ENCODE assay signal across 8 mouse cellular contexts in genomic region chr7:80197371-80197770, GRCm38 (mm10). TPM values are rescaled to one million over a fixed set of nuclear protein-coding genes. Genes with fewer than 3 reads are reported as not detected.
DNase-seq lines count a peak whose midpoint lies in the region; ATAC-seq and TF ChIP-seq lines count a peak whose summit lies in the region.

No protein-coding gene starts in this region.

- peak overlapping the region; percentile 82 for H3K4me2 ChIP-seq in forebrain, embryonic 12.5 days
- peak overlapping the region; percentile 88 for H3K4me2 ChIP-seq in liver, embryonic 13.5 days
- H3K4me2 ChIP-seq in stomach, embryonic 16.5 days (ENCODE audit: low read depth, low read length): peak overlapping the region; percentile 73

- peak overlapping the region; percentile 91 for H3K27ac ChIP-seq in heart, embryonic 10.5 days
- H3K27ac ChIP-seq in forebrain, embryonic 12.5 days: peak overlapping the region; percentile 97
- H3K27ac ChIP-seq in liver, embryonic 13.5 days: peak overlapping the region; percentile 100
- H3K27ac ChIP-seq in stomach, embryonic 16.5 days (ENCODE audit: low read length): peak overlapping the region; percentile 97

- TF ChIP-seq CTCF in E14TG2a.4 (conservative IDR thresholded peaks at IDR 0.05; ENCODE audit: low read length): no peak

- H3K27me3 ChIP-seq in heart, embryonic 10.5 days (ENCODE audit: insufficient read depth, poor library complexity, severe bottlenecking): no peaks in the 10 kb centered on the region
- H3K27me3 ChIP-seq in E14TG2a.4 (ENCODE audit: insufficient read depth, low read length): no peaks in the 10 kb centered on the region
- no peaks in the 10 kb centered on the region for H3K27me3 ChIP-seq in forebrain, embryonic 12.5 days
- no peaks in the 10 kb centered on the region for H3K27me3 ChIP-seq in liver, embryonic 13.5 days
- no peaks in the 10 kb centered on the region for H3K27me3 ChIP-seq in stomach, embryonic 16.5 days (ENCODE audit: control insufficient read depth, insufficient read depth, low read length)

- H3K9me3 ChIP-seq in heart, embryonic 10.5 days: no peaks in the 10 kb centered on the region
- H3K9me3 ChIP-seq in E14TG2a.4 (ENCODE audit: low read length): no peaks in the 10 kb centered on the region
- H3K9me3 ChIP-seq in forebrain, embryonic 12.5 days: no peaks in the 10 kb centered on the region
- H3K9me3 ChIP-seq in liver, embryonic 13.5 days (replicated peaks): no peaks in the 10 kb centered on the region
- H3K9me3 ChIP-seq in stomach, embryonic 16.5 days (replicated peaks; ENCODE audit: control insufficient read depth, low read length): no peaks in the 10 kb centered on the region

- 35% methylated on average over 4 of the region's 4 CpGs for WGBS in heart, embryonic 10.5 days
- WGBS in forebrain, embryonic 12.5 days: 7% methylated on average over 4 of the region's 4 CpGs
- 17% methylated on average over 4 of the region's 4 CpGs for WGBS in liver, embryonic 13.5 days (ENCODE audit: insufficient replicate concordance)
- WGBS in stomach, embryonic 16.5 days: 17% methylated on average over 4 of the region's 4 CpGs

- H3K36me3 ChIP-seq in heart, embryonic 10.5 days: peaks cover 3% of the 10 kb centered on the region; the same call in 1 of the 2 replicates
- peaks cover 38% of the 10 kb centered on the region for H3K36me3 ChIP-seq in E14TG2a.4 (ENCODE audit: insufficient read depth, low read length)
- H3K36me3 ChIP-seq in forebrain, embryonic 12.5 days (replicated peaks): 0 out of 2 replicates have a peak, but pooled peaks cover 3% of the 10 kb centered on the region
- H3K36me3 ChIP-seq in liver, embryonic 13.5 days: peaks cover 25% of the 10 kb centered on the region
- H3K36me3 ChIP-seq in stomach, embryonic 16.5 days (ENCODE audit: control insufficient read depth, insufficient read depth, low read length): peaks cover 3% of the 10 kb centered on the region; the same call in 1 of the 2 replicates

- peak overlapping the region; percentile 80 for H3K4me3 ChIP-seq in heart, embryonic 10.5 days
- peak overlapping the region; percentile 94 for H3K4me3 ChIP-seq in E14TG2a.4 (replicated peaks; ENCODE audit: low read length)
- peak overlapping the region; percentile 70 for H3K4me3 ChIP-seq in forebrain, embryonic 12.5 days (replicated peaks)
- peak overlapping the region; percentile 95 for H3K4me3 ChIP-seq in liver, embryonic 13.5 days (replicated peaks)
- peak overlapping the region; percentile 71 for H3K4me3 ChIP-seq in stomach, embryonic 16.5 days (replicated peaks; ENCODE audit: low read length)

- DNase-seq in heart, embryonic 10.5 days (ENCODE audit: low spot score): no peak
- no peak for DNase-seq in heart, postnatal 4 days
- no peak for DNase-seq in liver, embryonic 13.5 days
- DNase-seq in gastrocnemius, adult 18-20 months (ENCODE audit: low spot score): no peak
- no peak for DNase-seq in urinary bladder, adult 18-20 months (ENCODE audit: low spot score in 2 of 2)

- H3K9ac ChIP-seq in forebrain, embryonic 12.5 days: peak overlapping the region; percentile 17; the same call in 1 of the 2 replicates
- peak overlapping the region; percentile 98 for H3K9ac ChIP-seq in liver, embryonic 13.5 days
- H3K9ac ChIP-seq in stomach, embryonic 16.5 days (ENCODE audit: low read length): peak overlapping the region; percentile 86

- H3K4me1 ChIP-seq in heart, embryonic 10.5 days: peaks cover 34% of the 10 kb centered on the region
- H3K4me1 ChIP-seq in E14TG2a.4 (replicated peaks; ENCODE audit: low read depth, low read length): peaks cover 86% of the 10 kb centered on the region
- H3K4me1 ChIP-seq in forebrain, embryonic 12.5 days: peaks cover 64% of the 10 kb centered on the region
- peaks cover 91% of the 10 kb centered on the region for H3K4me1 ChIP-seq in liver, embryonic 13.5 days (replicated peaks)
- peaks cover 41% of the 10 kb centered on the region for H3K4me1 ChIP-seq in stomach, embryonic 16.5 days (ENCODE audit: control insufficient read depth, insufficient read depth, low read length)

- ATAC-seq in forebrain, embryonic 12.5 days (ENCODE audit: low FRiP score): no peak
- no peak for ATAC-seq in liver, embryonic 13.5 days (ENCODE audit: low read depth)
- ATAC-seq in stomach, embryonic 16.5 days (ENCODE audit: insufficient read depth, low FRiP score): no peak

RNA-seq across cellular contexts. Expression of gene Sema4b, which starts 10.7 kb away (rescaled TPM):
- 7.8 and 8.9 TPM in 2 replicates for polyA plus RNA-seq in heart, embryonic 10.5 days (2016; fragmentation: Nextera tagmentation; extraction: Ambion mirVana)
- 10 to 100 TPM; 14.3 to 16.1 TPM for total RNA-seq in heart, postnatal 4 days (2021)
- 16.7 and 19.4 TPM in 2 replicates for polyA plus RNA-seq in forebrain, embryonic 12.5 days (2016; fragmentation: Nextera tagmentation; extraction: Ambion mirVana)
- 13.1 and 14.1 TPM in 2 replicates for polyA plus RNA-seq in liver, embryonic 13.5 days (2015; fragmentation: Nextera tagmentation; extraction: Ambion mirVana)
- polyA plus RNA-seq in stomach, embryonic 16.5 days (2015; fragmentation: Nextera tagmentation; extraction: Ambion mirVana): 19.7 and 23.7 TPM in 2 replicates
- 1 to 10 TPM; 1.2 to 1.7 TPM for total RNA-seq in gastrocnemius, adult 18-20 months (2021)

RNA-seq across cellular contexts. Expression of gene Cib1, which starts 35.2 kb away (rescaled TPM):
- 61.9 and 74.9 TPM in 2 replicates for polyA plus RNA-seq in heart, embryonic 10.5 days (2016; fragmentation: Nextera tagmentation; extraction: Ambion mirVana)
- 10 to 100 TPM; 26.2 to 27.7 TPM for total RNA-seq in heart, postnatal 4 days (2021)
- 34.7 and 41.6 TPM in 2 replicates for polyA plus RNA-seq in forebrain, embryonic 12.5 days (2016; fragmentation: Nextera tagmentation; extraction: Ambion mirVana)
- 91.0 and 102 TPM in 2 replicates for polyA plus RNA-seq in liver, embryonic 13.5 days (2015; fragmentation: Nextera tagmentation; extraction: Ambion mirVana)
- polyA plus RNA-seq in stomach, embryonic 16.5 days (2015; fragmentation: Nextera tagmentation; extraction: Ambion mirVana): 141 and 167 TPM in 2 replicates
- 1 to 10 TPM; 5.2 to 8.8 TPM for total RNA-seq in gastrocnemius, adult 18-20 months (2021)

RNA-seq across cellular contexts. Expression of gene Gdpgp1, which starts 35.3 kb away (rescaled TPM):
- 5.2 and 5.8 TPM in 2 replicates for polyA plus RNA-seq in heart, embryonic 10.5 days (2016; fragmentation: Nextera tagmentation; extraction: Ambion mirVana)
- total RNA-seq in heart, postnatal 4 days (2021): 1 to 10 TPM; 2.5 to 2.6 TPM
- polyA plus RNA-seq in forebrain, embryonic 12.5 days (2016; fragmentation: Nextera tagmentation; extraction: Ambion mirVana): 4.2 and 4.8 TPM in 2 replicates
- polyA plus RNA-seq in liver, embryonic 13.5 days (2015; fragmentation: Nextera tagmentation; extraction: Ambion mirVana): 2.4 and 3.0 TPM in 2 replicates
- 4.0 and 4.7 TPM in 2 replicates for polyA plus RNA-seq in stomach, embryonic 16.5 days (2015; fragmentation: Nextera tagmentation; extraction: Ambion mirVana)
- total RNA-seq in gastrocnemius, adult 18-20 months (2021): under 1 TPM; 0.81 to 0.91 TPM

RNA-seq across cellular contexts. Expression of gene Ttll13, which starts 48.8 kb away (rescaled TPM):
- polyA plus RNA-seq in heart, embryonic 10.5 days (2016; fragmentation: Nextera tagmentation; extraction: Ambion mirVana): 0.54 and 0.84 TPM in 2 replicates
- total RNA-seq in heart, postnatal 4 days (2021): under 1 TPM; 0.47 to 0.86 TPM
- 1.1 and 1.3 TPM in 2 replicates for polyA plus RNA-seq in forebrain, embryonic 12.5 days (2016; fragmentation: Nextera tagmentation; extraction: Ambion mirVana)
- 0.23 and 0.72 TPM in 2 replicates for polyA plus RNA-seq in liver, embryonic 13.5 days (2015; fragmentation: Nextera tagmentation; extraction: Ambion mirVana)
- 0.56 and 1.1 TPM in 2 replicates for polyA plus RNA-seq in stomach, embryonic 16.5 days (2015; fragmentation: Nextera tagmentation; extraction: Ambion mirVana)
- total RNA-seq in gastrocnemius, adult 18-20 months (2021): under 1 TPM in 1 of 2 experiments, not detected in 1; 0.18 TPM

Comparison
In these comparisons a context has a peak if more than half of its experiments do, and no peak if none do; other contexts are left out.
1. H3K9ac ChIP-seq: peak in every context shown above with its lines; median percentile 98 in liver, embryonic 13.5 days; 86 in stomach, embryonic 16.5 days; 17 in forebrain, embryonic 12.5 days.